Mouse (Mus musculus): ENCODE data around the gene Gm27021. TPM values are rescaled to one million over a fixed set of nuclear protein-coding genes. Genes with fewer than 3 reads are reported as not detected.
"Not testable (repeated sequence)": the region's sequence is repeated elsewhere in the genome, so short reads cannot be mapped to it uniquely, and the experiment has no call there.

Gm27021 gene
- polyA plus RNA-seq, 1 experiment from 2014 or later = 5.2 TPM

DNA sequence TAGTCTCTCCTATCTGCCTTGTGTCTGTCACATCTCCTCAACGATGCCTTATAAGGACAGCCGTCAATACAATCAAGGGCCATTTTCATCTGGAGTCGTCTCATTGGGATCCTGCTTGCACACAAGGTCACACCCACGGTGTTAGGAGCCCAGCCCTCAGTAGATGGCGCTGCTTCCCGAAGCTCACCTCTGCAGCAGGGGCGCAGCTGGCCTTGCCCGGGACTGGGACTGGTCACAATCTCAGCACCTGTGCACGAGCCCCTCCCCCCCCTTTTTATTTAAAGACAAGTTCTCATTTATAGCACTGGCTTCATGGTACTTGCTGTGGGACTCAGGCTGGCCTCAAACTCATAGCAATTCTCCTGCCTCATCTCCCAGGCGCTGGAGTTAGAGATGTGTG lies 15.7 kb upstream of the Gm27021 start:
- Histone ChIP-seq H3K4me2 (no peak overlapping the region), H3K27me3 (0 out of 2 replicates have a peak, but pooled peaks cover 6% of the 10 kb centered on the region), H3K9ac (no peak overlapping the region), H3K27ac (no peak overlapping the region), H3K36me3 (no peaks in the 10 kb centered on the region), H3K9me3 (no peaks in the 10 kb centered on the region), H3K4me3 (no peak overlapping the region), H3K4me1 (replicated peaks) (0 out of 2 replicates have a peak, but pooled peaks cover 8% of the 10 kb centered on the region)
- ATAC-seq (ENCODE audit: low FRiP score) = no peak
- 17% methylated on average over 10 of the region's 10 CpGs for WGBS

DNA sequence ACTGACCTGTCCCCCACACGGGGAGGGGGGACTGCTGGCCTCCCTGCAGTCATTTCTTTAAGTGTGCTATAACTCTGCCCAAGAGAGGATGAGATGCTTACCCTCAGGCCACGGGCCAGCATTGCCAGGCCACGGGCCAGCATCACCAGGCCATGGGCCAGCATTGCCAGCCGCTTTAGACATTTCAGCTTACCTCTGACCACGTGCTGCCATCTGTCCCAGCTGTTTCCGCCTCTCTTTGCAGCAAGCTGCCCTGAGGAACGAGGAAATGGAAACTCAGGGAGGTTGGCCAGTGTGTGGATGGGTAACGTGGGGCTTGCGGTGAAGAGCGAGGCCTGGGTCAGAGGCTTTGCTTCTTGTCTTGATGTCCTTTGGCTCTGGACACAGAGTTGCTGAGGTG lies 13.2 kb upstream of the Gm27021 start:
- Histone ChIP-seq H3K9me3 (no peaks in the 10 kb centered on the region), H3K4me2 (no peak overlapping the region), H3K27ac (no peak overlapping the region), H3K4me3 (no peak overlapping the region), H3K4me1 (replicated peaks) (0 out of 2 replicates have a peak, but pooled peaks cover 7% of the 10 kb centered on the region), H3K9ac (no peak overlapping the region), H3K27me3 (0 out of 2 replicates have a peak, but pooled peaks cover 3% of the 10 kb centered on the region), H3K36me3 (peaks cover 6% of the 10 kb centered on the region; the same call in 1 of the 2 replicates)
- WGBS = 83% methylated on average over 10 of the region's 10 CpGs
- ATAC-seq (ENCODE audit: low FRiP score) = no peak

- H3K36me3 ChIP-seq = peaks cover 10% of the 10 kb centered on the region; the same call in 1 of the 2 replicates
- H3K9me3 ChIP-seq; H3K4me3 ChIP-seq; H3K27ac ChIP-seq; H3K27me3 ChIP-seq; H3K9ac ChIP-seq; ATAC-seq (ENCODE audit: low FRiP score); H3K4me1 ChIP-seq (replicated peaks); H3K4me2 ChIP-seq: not testable (repeated sequence)
- 69% methylated on average over 7 of the region's 7 CpGs for WGBS
Observed at GRCm38 (mm10) chr8:120680405-120680804, 12.5 kb upstream of the Gm27021 start.

GRCm38 (mm10) chr8:120679629-120680387 lies 11.9 kb upstream of the Gm27021 start:
- 0 out of 2 replicates have a peak, but pooled peaks cover 5% of the 10 kb centered on the region for H3K4me1 ChIP-seq (replicated peaks)
- H3K36me3 ChIP-seq = peaks cover 11% of the 10 kb centered on the region; the same call in 1 of the 2 replicates
- no peaks in the 10 kb centered on the region for H3K9me3 ChIP-seq
- H3K4me2 ChIP-seq = no peak overlapping the region
- ATAC-seq (ENCODE audit: low FRiP score) = no peak
- 0 out of 2 replicates have a peak, but pooled peaks cover 3% of the 10 kb centered on the region for H3K27me3 ChIP-seq
- H3K4me3 ChIP-seq = no peak overlapping the region
- 82% methylated on average over 11 of the region's 11 CpGs for WGBS
- H3K27ac ChIP-seq = no peak overlapping the region
- H3K9ac ChIP-seq = no peak overlapping the region

DNA sequence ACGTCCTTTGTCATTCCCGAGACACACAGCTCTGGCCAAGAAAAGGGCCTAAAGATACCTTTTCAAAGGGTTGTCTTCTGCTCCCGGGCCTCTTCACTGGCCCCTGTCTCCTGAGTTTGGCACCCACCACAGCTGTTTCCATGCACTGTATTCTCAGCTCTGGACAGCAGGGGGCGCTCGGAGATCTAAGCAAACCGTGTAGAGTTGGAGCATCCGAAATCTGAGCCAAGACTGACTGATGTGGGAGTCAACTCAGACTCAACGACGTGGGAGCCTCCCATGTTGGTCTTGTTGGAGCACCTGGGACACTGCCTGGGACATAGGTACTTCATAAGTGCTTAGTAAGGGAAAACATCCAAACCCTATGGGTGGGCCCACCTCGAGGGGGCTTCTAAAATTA lies 10.6 kb upstream of the Gm27021 start:
- WGBS = 12% methylated on average over 10 of the region's 10 CpGs
- Histone ChIP-seq H3K9me3 (no peaks in the 10 kb centered on the region), H3K27ac (no peak overlapping the region), H3K4me2 (no peak overlapping the region), H3K27me3 (0 out of 2 replicates have a peak, but pooled peaks cover 3% of the 10 kb centered on the region), H3K4me3 (no peak overlapping the region), H3K9ac (no peak overlapping the region), H3K4me1 (replicated peaks) (no peaks in the 10 kb centered on the region), H3K36me3 (peaks cover 19% of the 10 kb centered on the region)
- 0 out of 2 replicates have a peak, but pooled peaks have one; percentile 32 for ATAC-seq (ENCODE audit: low FRiP score)

DNA sequence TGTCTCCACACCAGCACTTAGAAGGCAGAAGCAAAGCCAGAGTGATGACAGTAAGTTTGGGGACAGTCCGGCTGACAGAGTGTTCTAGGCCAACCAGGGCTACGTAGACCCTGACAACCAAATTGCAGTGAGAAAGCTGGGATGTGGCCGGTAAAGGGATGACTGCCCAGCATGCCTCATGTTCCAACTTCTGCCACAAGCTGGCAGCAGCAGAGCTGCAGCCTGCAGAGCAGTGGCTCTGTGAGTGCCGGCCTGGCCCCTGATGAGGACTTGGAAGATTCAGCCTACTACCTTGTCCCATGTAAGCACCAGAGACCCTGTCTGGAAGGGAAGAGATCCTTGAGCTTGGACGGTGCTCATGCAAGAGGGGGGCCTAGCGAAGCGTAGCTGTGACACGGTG lies 7.8 kb upstream of the Gm27021 start:
- Histone ChIP-seq H3K27me3 (no peaks in the 10 kb centered on the region), H3K9ac (no peak overlapping the region), H3K4me1 (replicated peaks) (peaks cover 13% of the 10 kb centered on the region), H3K36me3 (peaks cover 46% of the 10 kb centered on the region), H3K9me3 (no peaks in the 10 kb centered on the region), H3K27ac (no peak overlapping the region), H3K4me3 (no peak overlapping the region), H3K4me2 (no peak overlapping the region)
- ATAC-seq (ENCODE audit: low FRiP score) = no peak
- 75% methylated on average over 8 of the region's 8 CpGs for whole genome bisulfite sequencing

DNA sequence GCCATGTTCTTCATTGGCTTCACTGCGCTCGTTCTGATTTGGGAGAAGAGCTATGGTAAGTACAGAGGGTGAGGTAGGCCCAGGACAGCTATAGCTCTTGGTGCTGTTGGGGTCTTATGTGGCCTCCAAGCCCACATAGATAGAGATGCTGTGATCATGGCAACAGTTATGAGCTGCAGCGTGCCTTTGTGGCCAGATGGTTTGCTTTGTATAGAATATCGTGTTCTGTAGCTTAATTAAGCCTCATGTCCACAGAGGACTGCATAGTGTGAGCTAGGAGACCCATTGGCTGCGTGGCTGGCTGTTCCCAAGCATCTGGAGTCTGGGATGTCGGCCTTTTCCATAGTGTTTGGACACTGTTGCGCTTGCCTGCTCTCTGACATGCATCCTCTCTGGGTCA lies 5.4 kb upstream of the Gm27021 start:
- Histone ChIP-seq H3K27ac (no peak overlapping the region), H3K36me3 (peaks cover 56% of the 10 kb centered on the region), H3K4me3 (no peak overlapping the region), H3K9ac (0 out of 2 replicates have a peak overlapping the region, but pooled peaks have one; percentile 3), H3K27me3 (no peaks in the 10 kb centered on the region), H3K4me2 (no peak overlapping the region), H3K9me3 (no peaks in the 10 kb centered on the region), H3K4me1 (replicated peaks) (peaks cover 30% of the 10 kb centered on the region)
- ATAC-seq (ENCODE audit: low FRiP score) = no peak
- WGBS = 92% methylated on average over 7 of the region's 7 CpGs

DNA sequence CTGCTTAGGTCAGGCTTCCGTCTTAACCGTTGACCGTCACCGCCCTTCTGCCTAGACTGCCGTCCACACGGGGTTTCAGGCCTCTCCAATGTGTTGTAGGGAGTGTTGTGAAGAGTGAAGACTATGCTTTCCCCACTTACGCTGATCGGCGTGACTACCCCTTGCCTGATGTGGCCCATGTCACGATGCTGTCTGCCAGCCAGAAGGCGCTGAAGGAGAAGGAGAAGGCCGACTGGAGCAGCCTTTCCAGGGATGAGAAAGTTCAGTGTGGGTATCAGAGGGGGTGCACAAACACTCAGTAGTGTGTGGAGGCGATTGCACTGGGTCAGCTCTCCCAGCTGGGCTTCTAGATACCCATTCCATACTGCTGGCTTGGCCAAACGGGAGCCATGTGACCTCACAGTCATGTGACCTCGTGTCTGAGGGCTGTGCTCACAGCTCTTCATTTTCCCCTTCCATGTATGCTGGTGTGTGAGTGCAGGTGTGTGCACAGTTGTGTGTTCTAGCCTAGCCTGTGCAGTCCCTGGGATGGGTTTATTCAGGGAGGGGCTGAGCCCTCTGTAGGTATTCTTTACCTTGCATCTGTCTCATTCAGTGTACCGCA lies 4.8 kb upstream of the Gm27021 start:
- H3K4me1 ChIP-seq (replicated peaks) = peaks cover 30% of the 10 kb centered on the region
- WGBS = 93% methylated on average over 16 of the region's 16 CpGs
- peaks cover 56% of the 10 kb centered on the region for H3K36me3 ChIP-seq
- H3K4me2 ChIP-seq = no peak overlapping the region
- H3K9ac ChIP-seq = peak overlapping the region; percentile 3; the same call in 1 of the 2 replicates
- no peak overlapping the region for H3K27ac ChIP-seq
- H3K4me3 ChIP-seq = no peak overlapping the region
- no peaks in the 10 kb centered on the region for H3K27me3 ChIP-seq
- ATAC-seq (ENCODE audit: low FRiP score) = no peak
- H3K9me3 ChIP-seq = no peaks in the 10 kb centered on the region

DNA sequence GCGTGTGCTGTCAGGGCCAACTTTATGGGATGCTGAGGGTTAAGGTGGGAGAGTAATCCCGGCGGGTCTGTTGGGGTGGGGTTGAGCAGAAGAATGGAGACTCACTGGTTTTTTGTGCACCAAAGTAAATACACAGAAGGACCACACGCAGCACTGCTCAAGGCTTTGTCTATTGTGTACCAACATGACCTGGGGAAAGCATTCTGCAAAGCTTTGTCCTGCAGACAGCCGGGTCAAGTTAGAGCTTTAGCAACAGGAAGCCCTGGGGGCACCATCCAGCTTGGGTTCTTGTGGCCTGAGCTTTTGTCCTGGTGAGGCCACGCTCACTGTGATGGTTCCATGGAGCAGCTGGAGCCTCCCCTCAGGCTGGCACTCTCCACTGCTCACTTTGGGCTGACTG lies 3.9 kb upstream of the Gm27021 start:
- peaks cover 35% of the 10 kb centered on the region for H3K4me1 ChIP-seq (replicated peaks)
- no peak overlapping the region for H3K27ac ChIP-seq
- no peak overlapping the region for H3K4me3 ChIP-seq
- no peak overlapping the region for H3K4me2 ChIP-seq
- H3K9me3 ChIP-seq = no peaks in the 10 kb centered on the region
- H3K36me3 ChIP-seq = peaks cover 50% of the 10 kb centered on the region
- no peak for ATAC-seq (ENCODE audit: low FRiP score)
- 62% methylated on average over 6 of the region's 6 CpGs for WGBS
- H3K27me3 ChIP-seq = no peaks in the 10 kb centered on the region
- H3K9ac ChIP-seq = no peak overlapping the region

DNA sequence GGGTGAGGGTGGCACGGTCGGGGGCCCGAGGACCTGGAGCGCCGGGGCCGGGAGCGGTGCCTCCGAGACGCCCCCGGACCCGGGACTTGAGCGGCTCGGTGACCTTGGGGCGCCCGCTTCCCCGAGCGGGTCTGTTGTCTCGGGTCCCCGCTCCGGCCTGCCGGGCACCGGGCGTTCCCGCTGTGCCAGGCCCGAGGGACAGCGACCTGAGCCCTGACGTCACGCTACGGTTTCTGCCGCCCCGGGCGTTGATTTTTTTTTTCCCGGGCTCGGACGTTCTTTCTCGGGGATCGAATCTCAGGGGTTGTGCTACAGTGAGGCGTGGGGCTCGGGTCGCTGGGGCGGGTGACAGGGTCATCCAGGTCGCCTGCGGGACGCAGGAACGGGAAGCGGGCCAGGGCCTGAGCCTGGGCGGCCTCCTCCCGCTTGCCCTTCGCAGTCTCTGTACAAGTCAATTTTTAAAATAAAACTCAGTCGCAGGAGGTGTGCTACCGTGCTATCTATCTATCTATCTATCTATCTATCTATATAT lies 561 bp upstream of the Gm27021 start, which contains the start of gene Emc8:
Emc8 (minus strand) TSS at position 200 of the 532 bp plus-strand sequence.
- H3K27ac ChIP-seq = peak within 1 kb of the TSS; percentile 90
- H3K4me3 ChIP-seq = peak within 1 kb of the TSS; percentile 93
- H3K9ac ChIP-seq = peak within 1 kb of the TSS; percentile 94
- H3K36me3 ChIP-seq = peaks cover 41% of the 10 kb centered on the region
- peaks cover 65% of the 10 kb centered on the region for H3K4me1 ChIP-seq (replicated peaks)
- WGBS = 2% methylated on average over 51 of the region's 51 CpGs
- no peaks in the 10 kb centered on the region for H3K27me3 ChIP-seq
- no peaks in the 10 kb centered on the region for H3K9me3 ChIP-seq
- ATAC-seq (ENCODE audit: low FRiP score) = no peak; the same call in 1 of the 2 replicates
- peak within 1 kb of the TSS; percentile 94 for H3K4me2 ChIP-seq

DNA sequence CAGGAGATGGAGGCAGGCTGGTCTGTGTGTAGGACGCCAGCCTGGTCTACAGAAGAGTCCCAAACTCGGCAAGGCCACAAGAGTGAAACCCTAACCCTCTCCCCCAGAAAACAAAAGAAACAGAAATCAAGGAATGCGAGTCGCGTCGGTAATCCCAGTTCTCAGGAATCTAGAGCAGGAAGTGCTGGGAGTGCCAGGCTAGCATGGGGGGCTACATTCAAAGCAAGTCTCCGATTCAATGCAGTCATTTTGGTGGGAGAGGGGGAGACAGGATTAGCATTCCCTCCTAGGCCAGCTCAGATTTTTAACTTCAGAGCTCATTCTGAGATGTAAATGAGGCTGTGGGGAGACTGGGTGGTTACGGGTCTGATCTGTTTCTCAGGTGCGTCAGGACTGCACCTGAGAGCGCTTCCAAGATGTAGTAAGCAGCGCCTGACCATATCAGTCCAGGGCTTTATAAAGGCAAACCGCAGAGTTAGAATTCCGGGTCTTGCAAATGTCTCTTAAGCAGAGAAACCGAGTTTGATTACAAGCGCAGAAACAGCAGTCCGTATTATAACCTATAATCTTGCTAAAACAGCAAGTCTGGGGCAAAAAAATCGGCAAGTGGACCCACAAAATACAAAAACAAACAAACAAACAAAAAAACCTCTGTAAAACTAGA lies 940 bp downstream of the Gm27021 start:
- peak overlapping the region; percentile 94 for H3K9ac ChIP-seq
- H3K4me2 ChIP-seq = peak overlapping the region; percentile 94
- peaks cover 64% of the 10 kb centered on the region for H3K4me1 ChIP-seq (replicated peaks)
- peak overlapping the region; percentile 93 for H3K4me3 ChIP-seq
- 2% methylated on average over 17 of the region's 17 CpGs for WGBS
- peaks cover 26% of the 10 kb centered on the region for H3K36me3 ChIP-seq
- ATAC-seq (ENCODE audit: low FRiP score) = no peak
- peak overlapping the region; percentile 90 for H3K27ac ChIP-seq
- H3K9me3 ChIP-seq = no peaks in the 10 kb centered on the region
- no peaks in the 10 kb centered on the region for H3K27me3 ChIP-seq
